Mouse (Mus musculus) myocyte (in vitro differentiated cells): ENCODE measurements around the gene Farsa. TPM values are rescaled to one million over a fixed set of nuclear protein-coding genes. Genes with fewer than 3 reads are reported as not detected.

Experiments
- H3K27me3 ChIP-seq: one replicate; pipeline ENCODE4 v1.6.1; 2011; ENCODE audit not compliant: control insufficient read depth, insufficient read depth, insufficient read length
- H3K36me3 ChIP-seq: one replicate; pipeline ENCODE4 v1.6.1; 2011; ENCODE audit not compliant: control insufficient read depth, insufficient read depth
- H3K4me2 ChIP-seq: one replicate; pipeline ENCODE4 v1.6.1; 2011; ENCODE audit warnings: low read depth, control low read depth
- H3K4me3 ChIP-seq: one replicate; pipeline ENCODE4 v1.5.1; 2011; ENCODE audit warnings: mild to moderate bottlenecking, control low read depth, moderate library complexity
- H3K79me2 ChIP-seq: one replicate; pipeline ENCODE4 v1.6.1; 2011; ENCODE audit not compliant: control insufficient read depth, insufficient read depth
- H3ac ChIP-seq: one replicate; pipeline ENCODE4 v1.6.1; 2011; ENCODE audit not compliant: control insufficient read depth, insufficient read length
- CEBPB ChIP-seq: IDR thresholded peaks from 2 replicates; pipeline ENCODE4 v1.6.1; 2011; ENCODE audit warnings: mild to moderate bottlenecking, moderate library complexity; ENCODE audit not compliant: poor library complexity, insufficient read depth, severe bottlenecking
- E2F4 ChIP-seq: IDR thresholded peaks from one replicate; pipeline ENCODE4 v1.6.1; 2011; ENCODE audit warnings: mild to moderate bottlenecking, control low read depth, moderate library complexity; ENCODE audit not compliant: insufficient read depth
- MAX ChIP-seq: IDR thresholded peaks from one replicate; pipeline ENCODE4 v1.6.1; 2011; ENCODE audit warnings: low read depth, mild to moderate bottlenecking, control low read depth
- MYOD1 ChIP-seq, 3 experiments: IDR thresholded peaks; one replicate each; pipeline ENCODE4 v1.6.1; 2011; ENCODE audit warnings: control low read depth in 2 of 3, low read depth in 2 of 3, mild to moderate bottlenecking in 2 of 3, moderate library complexity in 1 of 3; ENCODE audit not compliant: insufficient read length in 2 of 3, control insufficient read depth in 1 of 3
- MYOG ChIP-seq, 3 experiments: IDR thresholded peaks; one replicate each; pipeline ENCODE4 v1.6.1; 2011; ENCODE audit warnings: control low read depth in 2 of 3, low read depth in 2 of 3, mild to moderate bottlenecking in 2 of 3; ENCODE audit not compliant: insufficient read length in 2 of 3, control insufficient read depth in 1 of 3, insufficient read depth in 1 of 3
- POLR2A ChIP-seq: IDR thresholded peaks from one replicate; pipeline ENCODE4 v1.6.1; 2011; ENCODE audit warnings: low read depth, mild to moderate bottlenecking, control low read depth, moderate library complexity; ENCODE audit not compliant: insufficient read length
- POLR2AphosphoS2 ChIP-seq: IDR thresholded peaks from one replicate; pipeline ENCODE4 v1.6.1; 2011; ENCODE audit warnings: low read depth, control low read depth; ENCODE audit not compliant: insufficient read length
- REST ChIP-seq: IDR thresholded peaks from one replicate; pipeline ENCODE4 v1.6.1; 2011; ENCODE audit warnings: mild to moderate bottlenecking, control low read depth, moderate library complexity; ENCODE audit not compliant: insufficient read depth, insufficient read length
- SRF ChIP-seq: IDR thresholded peaks from one replicate; pipeline ENCODE4 v1.6.1; 2011; ENCODE audit warnings: low read depth; ENCODE audit not compliant: control insufficient read depth, insufficient read length
- TCF12 ChIP-seq: IDR thresholded peaks from one replicate; pipeline ENCODE4 v1.6.1; 2011; ENCODE audit warnings: mild to moderate bottlenecking, control low read depth; ENCODE audit not compliant: poor library complexity, insufficient read depth, severe bottlenecking
- TCF3 ChIP-seq: IDR thresholded peaks from one replicate; pipeline ENCODE4 v1.6.1; 2011; ENCODE audit warnings: low read depth, control low read depth; ENCODE audit not compliant: insufficient read length
- USF1 ChIP-seq: IDR thresholded peaks from one replicate; pipeline ENCODE4 v1.6.1; 2011; ENCODE audit warnings: low read depth, mild to moderate bottlenecking, control low read depth, moderate library complexity
- polyA plus RNA-seq: library from polyadenylated mRNA; unstranded; fragments of >200 nt; fragmentation: generic; extraction: Trizol; gene quantifications from one replicate; pipeline ENCODE4 v1.2.1, GENCODE M21; 2012; ENCODE audit warnings: missing spikeins

Farsa gene
- polyA plus RNA-seq, 1 experiment: 73.3 TPM

- peaks cover 15% of the 10 kb centered on the region for H3K79me2 ChIP-seq
- H3K4me2 ChIP-seq: peak overlapping the region; percentile 81
- no peaks in the 10 kb centered on the region for H3K27me3 ChIP-seq
- TF ChIP-seq POLR2A (no peak), MAX (no peak), MYOG (IDR thresholded peaks at IDR 0.05; ENCODE audit: control insufficient read depth in 1 of 3, insufficient read depth in 1 of 3, insufficient read length in 2 of 3, low read depth in 2 of 3) (no peak), SRF (no peak), USF1 (no peak), TCF12 (no peak)
- peaks cover 40% of the 10 kb centered on the region for H3K36me3 ChIP-seq
- peak overlapping the region; percentile 51 for H3ac ChIP-seq
- H3K4me3 ChIP-seq: peak overlapping the region; percentile 98
Observed at GRCm38 (mm10) chr8:84846094-84846721, 10.6 kb upstream of the Farsa start.

- peak within 1 kb of the TSS; percentile 98 for H3K4me3 ChIP-seq
- peak in 1 of 3 experiments; percentile 1 for TF ChIP-seq MYOG (IDR thresholded peaks at IDR 0.05; ENCODE audit: control insufficient read depth in 1 of 3, insufficient read depth in 1 of 3, insufficient read length in 2 of 3, low read depth in 2 of 3)
- peak; percentile 93 for TF ChIP-seq POLR2A
- peak; percentile 96 for TF ChIP-seq USF1
- no peak for TF ChIP-seq TCF12
- TF ChIP-seq POLR2AphosphoS2: peak; percentile 97
- peak; percentile 19 for TF ChIP-seq SRF
- no peak for TF ChIP-seq MAX
- TF ChIP-seq TCF3: no peak
- TF ChIP-seq REST: peak; percentile 46
- TF ChIP-seq E2F4: no peak
- peak in 1 of 3 experiments; percentile 11 for TF ChIP-seq MYOD1 (IDR thresholded peaks at IDR 0.05; ENCODE audit: control insufficient read depth in 1 of 3, insufficient read length in 2 of 3, low read depth in 2 of 3)
- TF ChIP-seq CEBPB: no peak
Observed at GRCm38 (mm10) chr8:84846722-84847572, 9.8 kb upstream of the Farsa start, which contains the start of gene Calr. Gene Calr (minus strand): TSS chr8:84846934.

DNA sequence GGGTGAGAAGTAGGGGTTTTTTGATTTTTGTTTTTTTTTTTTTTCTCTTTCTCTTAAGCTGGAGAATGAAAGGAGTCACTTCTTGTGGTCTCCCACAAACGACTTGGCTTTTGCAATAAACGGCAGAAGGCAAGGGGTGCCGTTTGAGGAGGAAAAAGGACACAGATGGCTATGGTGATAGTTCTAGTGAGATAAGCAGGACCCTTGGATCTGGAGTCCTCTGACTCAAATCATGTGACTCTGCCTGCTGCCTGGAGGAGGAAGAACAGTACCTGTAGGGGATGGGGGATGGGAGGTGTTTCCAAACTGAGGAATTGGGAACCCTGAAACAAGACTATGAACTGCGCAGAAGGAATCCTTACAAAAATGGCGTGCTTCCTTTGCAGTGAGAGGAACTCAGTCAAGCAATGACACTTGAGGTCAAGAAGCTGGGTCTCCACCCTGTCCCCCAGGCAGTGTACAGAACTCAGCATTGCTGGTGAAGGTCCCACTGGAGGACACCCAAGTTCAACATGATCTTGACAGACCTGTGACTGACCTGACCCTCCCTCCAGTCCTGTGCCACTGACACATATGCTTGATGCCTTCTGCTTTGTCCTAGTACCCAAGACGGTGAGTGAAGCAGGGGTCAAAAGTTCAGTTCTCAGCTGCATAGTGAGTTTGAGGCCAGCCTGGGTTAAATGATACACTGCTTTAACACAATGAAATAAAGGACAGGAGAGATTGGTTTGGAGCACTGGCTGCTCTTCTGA is 8.9 kb upstream of the Farsa start:
- Histone ChIP-seq H3K4me2 (peak overlapping the region; percentile 99), H3K36me3 (peaks cover 24% of the 10 kb centered on the region)
- TF ChIP-seq TCF3 (no peak), POLR2A (no peak), MYOG (IDR thresholded peaks at IDR 0.05; ENCODE audit: control insufficient read depth in 1 of 3, insufficient read depth in 1 of 3, insufficient read length in 2 of 3, low read depth in 2 of 3) (no peak), MYOD1 (IDR thresholded peaks at IDR 0.05; ENCODE audit: control insufficient read depth in 1 of 3, insufficient read length in 2 of 3, low read depth in 2 of 3) (no peak), SRF (no peak), REST (no peak), E2F4 (no peak), POLR2AphosphoS2 (no peak), USF1 (no peak), TCF12 (no peak), MAX (no peak), CEBPB (no peak)

More at GRCm38 (mm10) chr8:84846722-84847572, 9.8 kb upstream of the Farsa start, which contains the start of gene Calr:
- H3ac ChIP-seq: peak within 1 kb of the TSS; percentile 51
- H3K79me2 ChIP-seq: peaks cover 15% of the 10 kb centered on the region
- H3K36me3 ChIP-seq: peaks cover 32% of the 10 kb centered on the region
- peak within 1 kb of the TSS; percentile 99 for H3K4me2 ChIP-seq
- no peaks in the 10 kb centered on the region for H3K27me3 ChIP-seq

GRCm38 (mm10) chr8:84856434-84856833 is 355 bp upstream of the Farsa start:
- H3K4me3 ChIP-seq: peak overlapping the region; percentile 54
- H3K27me3 ChIP-seq: no peaks in the 10 kb centered on the region
- H3K4me2 ChIP-seq: no peak overlapping the region
- peaks cover 10% of the 10 kb centered on the region for H3K36me3 ChIP-seq
- H3K79me2 ChIP-seq: peaks cover 35% of the 10 kb centered on the region
- peak overlapping the region; percentile 62 for H3ac ChIP-seq
- TF ChIP-seq SRF (no peak), MYOG (IDR thresholded peaks at IDR 0.05; ENCODE audit: control insufficient read depth in 1 of 3, insufficient read depth in 1 of 3, insufficient read length in 2 of 3, low read depth in 2 of 3) (no peak), USF1 (no peak), POLR2A (no peak), MAX (no peak), MYOD1 (IDR thresholded peaks at IDR 0.05; ENCODE audit: control insufficient read depth in 1 of 3, insufficient read length in 2 of 3, low read depth in 2 of 3) (no peak), TCF3 (no peak), TCF12 (no peak), E2F4 (no peak), REST (no peak), CEBPB (no peak), POLR2AphosphoS2 (no peak)

More for the DNA sequence above, 8.9 kb upstream of the Farsa start:
- Histone ChIP-seq H3K27me3 (no peaks in the 10 kb centered on the region), H3K4me3 (peak overlapping the region; percentile 98), H3ac (peak overlapping the region; percentile 51), H3K79me2 (peaks cover 15% of the 10 kb centered on the region)
